Mouse (Mus musculus): Measurements from ENCODE around the gene Tbc1d17. TPM values are rescaled to one million over a fixed set of nuclear protein-coding genes. Genes with fewer than 3 reads are reported as not detected.

Gene Tbc1d17
- polyA plus RNA-seq, 1 experiment from 2014 or later = 71.3 TPM

GRCm38 (mm10) chr7:44828706-44829105 is 20.2 kb downstream of the Tbc1d17 start:
- H3K9ac ChIP-seq = no peak overlapping the region
- H3K27ac ChIP-seq = no peak overlapping the region
- H3K36me3 ChIP-seq = peaks cover 32% of the 10 kb centered on the region
- ATAC-seq = no peak
- WGBS = 90% methylated on average over 5 of the region's 5 CpGs
- no peaks in the 10 kb centered on the region for H3K9me3 ChIP-seq
- H3K27me3 ChIP-seq (replicated peaks) = no peaks in the 10 kb centered on the region
- no peak overlapping the region for H3K4me2 ChIP-seq (replicated peaks)
- H3K4me1 ChIP-seq (replicated peaks) = no peaks in the 10 kb centered on the region
- no peak overlapping the region for H3K4me3 ChIP-seq (replicated peaks)

DNA sequence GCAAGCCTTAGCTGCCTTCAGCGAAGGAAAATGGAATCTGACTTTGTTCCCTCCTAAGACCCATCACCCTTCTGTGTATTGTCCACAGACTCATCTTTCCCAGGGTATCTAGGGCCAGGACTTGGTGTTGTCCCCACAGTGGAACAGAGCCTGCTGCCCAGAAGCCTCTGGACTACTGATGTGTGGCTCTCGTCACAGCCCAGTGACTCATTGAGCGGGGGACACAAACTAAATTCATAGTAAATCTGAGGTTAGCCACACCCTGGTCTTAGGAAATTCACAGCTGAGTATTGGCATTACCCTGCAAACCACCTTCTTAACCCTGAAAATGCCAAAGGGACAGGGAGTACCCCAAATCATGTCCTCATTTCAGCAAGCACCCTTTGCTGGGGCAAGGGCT is 22.1 kb downstream of the Tbc1d17 start:
- Histone ChIP-seq H3K4me2 (replicated peaks) (no peak overlapping the region), H3K9ac (no peak overlapping the region)
- ATAC-seq = no peak

DNA sequence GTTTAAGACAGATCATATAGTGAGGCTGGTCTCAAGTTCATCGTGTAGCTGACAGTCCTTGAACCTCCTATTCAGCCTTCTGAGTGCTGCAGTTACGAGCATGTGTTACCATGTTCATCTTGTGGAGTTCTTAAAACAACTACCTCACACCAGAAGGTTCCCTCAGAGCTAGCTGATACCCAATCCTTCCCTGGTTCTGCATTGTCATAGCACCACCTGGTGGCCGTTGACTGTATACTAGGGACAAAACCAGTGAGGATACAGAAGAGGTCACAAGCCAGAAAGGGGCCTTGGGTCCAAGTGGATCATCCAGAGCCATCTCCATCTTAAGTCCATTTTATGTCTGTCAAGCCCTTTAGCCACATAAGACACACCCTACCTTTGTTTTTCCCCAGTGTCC is 24.0 kb downstream of the Tbc1d17 start:
- Histone ChIP-seq H3K36me3 (peaks cover 16% of the 10 kb centered on the region), H3K4me1 (replicated peaks) (peaks cover 14% of the 10 kb centered on the region; the same call in 1 of the 2 replicates), H3K27me3 (replicated peaks) (no peaks in the 10 kb centered on the region), H3K27ac (no peak overlapping the region), H3K4me2 (replicated peaks) (no peak overlapping the region), H3K9me3 (no peaks in the 10 kb centered on the region), H3K4me3 (replicated peaks) (no peak overlapping the region), H3K9ac (no peak overlapping the region)
- WGBS = 21% methylated on average over 3 of the region's 3 CpGs
- ATAC-seq = peak; percentile 62

More for the DNA sequence above, 22.1 kb downstream of the Tbc1d17 start:
- WGBS = 85% methylated on average over 3 of the region's 3 CpGs
- no peak overlapping the region for H3K27ac ChIP-seq
- peaks cover 32% of the 10 kb centered on the region for H3K36me3 ChIP-seq
- no peaks in the 10 kb centered on the region for H3K9me3 ChIP-seq
- no peaks in the 10 kb centered on the region for H3K27me3 ChIP-seq (replicated peaks)
- H3K4me3 ChIP-seq (replicated peaks) = no peak overlapping the region
- peaks cover 4% of the 10 kb centered on the region; the same call in 1 of the 2 replicates for H3K4me1 ChIP-seq (replicated peaks)

GRCm38 (mm10) chr7:44823409-44823808 is 25.5 kb downstream of the Tbc1d17 start:
- ATAC-seq = no peak
- peaks cover 4% of the 10 kb centered on the region; the same call in 1 of the 2 replicates for H3K36me3 ChIP-seq
- no peak overlapping the region for H3K27ac ChIP-seq
- 38% methylated on average over 7 of the region's 7 CpGs for WGBS
- H3K9me3 ChIP-seq = no peaks in the 10 kb centered on the region
- no peak overlapping the region for H3K4me3 ChIP-seq (replicated peaks)
- no peaks in the 10 kb centered on the region for H3K27me3 ChIP-seq (replicated peaks)
- peaks cover 27% of the 10 kb centered on the region for H3K4me1 ChIP-seq (replicated peaks)
- H3K9ac ChIP-seq = no peak overlapping the region
- H3K4me2 ChIP-seq (replicated peaks) = no peak overlapping the region

- Histone ChIP-seq H3K4me2 (replicated peaks) (no peak overlapping the region), H3K27ac (no peak overlapping the region), H3K9ac (no peak overlapping the region), H3K9me3 (no peaks in the 10 kb centered on the region), H3K36me3 (peaks cover 4% of the 10 kb centered on the region; the same call in 1 of the 2 replicates), H3K27me3 (replicated peaks) (no peaks in the 10 kb centered on the region), H3K4me3 (replicated peaks) (no peak overlapping the region), H3K4me1 (replicated peaks) (peaks cover 38% of the 10 kb centered on the region)
- ATAC-seq = no peak
- WGBS = 84% methylated on average over 7 of the region's 7 CpGs
Observed at GRCm38 (mm10) chr7:44821666-44822448, 27.0 kb downstream of the Tbc1d17 start.

DNA sequence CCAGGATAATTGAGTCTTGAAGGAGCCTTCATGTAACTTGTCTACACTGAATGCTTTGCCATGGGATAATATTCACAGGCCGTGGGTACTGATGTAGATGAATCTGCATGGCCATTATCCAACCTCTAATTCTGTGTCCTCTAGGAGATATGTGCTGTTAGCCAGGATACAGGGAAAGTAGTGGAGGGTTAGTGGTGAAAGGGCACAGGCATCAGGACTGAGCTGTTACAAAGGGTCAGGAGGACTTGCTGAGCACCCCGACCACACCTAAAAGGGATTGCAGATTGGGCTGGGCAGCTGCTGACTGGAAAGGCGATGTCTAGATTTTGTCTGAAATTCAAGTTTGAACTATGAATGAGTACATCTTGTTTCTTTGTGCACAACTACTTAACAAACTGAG is 28.4 kb downstream of the Tbc1d17 start:
- H3K27me3 ChIP-seq (replicated peaks) = no peaks in the 10 kb centered on the region
- peaks cover under 1% of the 10 kb centered on the region; the same call in 1 of the 2 replicates for H3K36me3 ChIP-seq
- no peaks in the 10 kb centered on the region for H3K9me3 ChIP-seq
- no peak overlapping the region for H3K27ac ChIP-seq
- H3K4me1 ChIP-seq (replicated peaks) = peaks cover 38% of the 10 kb centered on the region
- no peak overlapping the region for H3K4me2 ChIP-seq (replicated peaks)
- no peak overlapping the region for H3K9ac ChIP-seq
- H3K4me3 ChIP-seq (replicated peaks) = no peak overlapping the region
- no peak for ATAC-seq
- 75% methylated on average over 3 of the region's 3 CpGs for WGBS

DNA sequence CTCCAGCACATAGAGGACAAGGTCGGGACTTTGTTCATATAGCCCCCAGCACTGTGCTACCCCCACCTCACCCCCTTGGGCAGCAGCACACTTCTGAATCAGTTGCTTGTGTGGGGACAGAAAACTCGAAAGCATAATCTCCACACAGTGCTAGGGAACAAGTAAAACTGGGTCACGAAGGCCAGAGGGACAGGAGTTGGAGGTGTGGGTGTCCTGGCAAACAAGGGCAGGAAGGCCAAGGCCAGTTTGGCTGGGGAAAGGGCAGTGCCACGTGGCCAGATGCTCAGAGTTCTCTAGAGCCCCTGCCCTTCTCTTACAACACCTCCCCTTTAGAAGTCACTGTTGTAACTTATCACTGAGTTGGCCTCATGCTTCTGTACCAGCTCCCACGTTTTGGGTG is 29.0 kb downstream of the Tbc1d17 start:
- H3K27ac ChIP-seq = 0 out of 2 replicates have a peak overlapping the region, but pooled peaks have one; percentile 1
- peak overlapping the region; percentile 64; the same call in 1 of the 2 replicates for H3K4me2 ChIP-seq (replicated peaks)

GRCm38 (mm10) chr7:44819391-44819790 is 29.5 kb downstream of the Tbc1d17 start:
- Histone ChIP-seq H3K36me3 (no peaks in the 10 kb centered on the region), H3K9me3 (no peaks in the 10 kb centered on the region), H3K4me2 (replicated peaks) (peak overlapping the region; percentile 64), H3K9ac (no peak overlapping the region), H3K4me3 (replicated peaks) (peak overlapping the region; percentile 71; the same call in 1 of the 2 replicates), H3K27me3 (replicated peaks) (no peaks in the 10 kb centered on the region), H3K4me1 (replicated peaks) (peaks cover 44% of the 10 kb centered on the region), H3K27ac (0 out of 2 replicates have a peak overlapping the region, but pooled peaks have one; percentile 1)
- 80% methylated on average over 2 of the region's 2 CpGs for WGBS
- no peak for ATAC-seq

More for the DNA sequence above, 29.0 kb downstream of the Tbc1d17 start:
- H3K27me3 ChIP-seq (replicated peaks) = no peaks in the 10 kb centered on the region
- WGBS = 52% methylated on average over 5 of the region's 5 CpGs
- no peak for ATAC-seq
- H3K9ac ChIP-seq = no peak overlapping the region
- no peak overlapping the region for H3K4me3 ChIP-seq (replicated peaks)
- H3K4me1 ChIP-seq (replicated peaks) = peaks cover 42% of the 10 kb centered on the region
- H3K36me3 ChIP-seq = no peaks in the 10 kb centered on the region
- no peaks in the 10 kb centered on the region for H3K9me3 ChIP-seq

GRCm38 (mm10) chr7:44818751-44819235 is 30.1 kb downstream of the Tbc1d17 start:
- peak overlapping the region; percentile 42 for H3K9ac ChIP-seq
- WGBS = 34% methylated on average over 6 of the region's 6 CpGs
- no peaks in the 10 kb centered on the region for H3K36me3 ChIP-seq
- H3K4me3 ChIP-seq (replicated peaks) = peak overlapping the region; percentile 71
- H3K27me3 ChIP-seq (replicated peaks) = no peaks in the 10 kb centered on the region
- ATAC-seq = no peak
- H3K27ac ChIP-seq = 0 out of 2 replicates have a peak overlapping the region, but pooled peaks have one; percentile 96
- peak overlapping the region; percentile 64 for H3K4me2 ChIP-seq (replicated peaks)
- H3K9me3 ChIP-seq = no peaks in the 10 kb centered on the region
- H3K4me1 ChIP-seq (replicated peaks) = peaks cover 44% of the 10 kb centered on the region

DNA sequence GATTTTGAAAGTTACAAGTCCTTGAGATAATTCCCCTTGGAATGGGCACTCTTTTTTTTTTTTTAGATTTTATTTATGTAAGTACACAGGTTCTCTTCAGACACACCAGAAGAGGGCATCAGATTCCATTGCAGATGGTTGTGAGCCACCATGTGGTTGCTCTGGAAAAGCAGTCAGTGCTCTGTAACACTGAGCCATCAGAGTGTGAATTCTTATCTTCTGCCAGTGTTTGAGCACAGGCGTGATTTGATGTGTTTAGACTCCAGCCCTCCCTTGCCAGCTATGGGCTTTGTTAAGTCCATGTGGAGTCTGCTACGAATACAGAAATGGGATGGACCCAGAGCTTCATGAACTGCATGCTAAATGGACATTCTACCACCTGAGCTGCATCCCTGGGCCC is 30.7 kb downstream of the Tbc1d17 start:
- H3K4me2 ChIP-seq (replicated peaks) = peak overlapping the region; percentile 64
- WGBS = 16% methylated on average over 2 of the region's 2 CpGs
- H3K9ac ChIP-seq = peak overlapping the region; percentile 42; the same call in 1 of the 2 replicates
- H3K9me3 ChIP-seq = no peaks in the 10 kb centered on the region
- H3K27ac ChIP-seq = peak overlapping the region; percentile 96
- no peak for ATAC-seq
- peak overlapping the region; percentile 71 for H3K4me3 ChIP-seq (replicated peaks)
- H3K36me3 ChIP-seq = no peaks in the 10 kb centered on the region
- peaks cover 43% of the 10 kb centered on the region for H3K4me1 ChIP-seq (replicated peaks)
- no peaks in the 10 kb centered on the region for H3K27me3 ChIP-seq (replicated peaks)

DNA sequence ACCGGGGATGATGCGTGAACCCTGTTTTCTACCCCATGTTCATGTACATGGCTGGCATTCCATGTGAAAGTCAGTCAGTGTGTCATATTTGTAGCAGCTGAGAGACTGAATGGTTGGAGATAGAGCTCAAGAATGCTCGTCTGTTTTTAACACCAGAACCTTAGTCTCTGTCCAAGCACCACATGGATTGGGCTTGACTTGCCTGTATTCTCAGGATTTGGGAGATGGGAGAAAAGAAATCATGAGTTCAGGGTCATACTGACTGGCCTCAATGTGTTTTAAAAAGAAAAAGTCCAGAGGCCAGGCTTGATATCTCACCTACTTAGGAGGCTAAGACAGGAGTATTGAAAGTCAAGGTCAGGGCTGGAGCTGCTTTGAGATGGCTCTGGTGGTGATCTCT is 31.4 kb downstream of the Tbc1d17 start:
- H3K4me1 ChIP-seq (replicated peaks) = peaks cover 40% of the 10 kb centered on the region
- ATAC-seq = no peak
- H3K4me3 ChIP-seq (replicated peaks) = peak overlapping the region; percentile 71
- WGBS = 17% methylated on average over 3 of the region's 3 CpGs
- H3K36me3 ChIP-seq = no peaks in the 10 kb centered on the region
- H3K9ac ChIP-seq = peak overlapping the region; percentile 86
- peak overlapping the region; percentile 96 for H3K27ac ChIP-seq
- no peaks in the 10 kb centered on the region for H3K9me3 ChIP-seq
- peak overlapping the region; percentile 64 for H3K4me2 ChIP-seq (replicated peaks)
- H3K27me3 ChIP-seq (replicated peaks) = no peaks in the 10 kb centered on the region

GRCm38 (mm10) chr7:44816470-44817021 is 32.3 kb downstream of the Tbc1d17 start, which contains the start of gene Atf5:
Gene Atf5 (minus strand): TSS chr7:44816658.
- Histone ChIP-seq H3K4me1 (replicated peaks) (peaks cover 37% of the 10 kb centered on the region), H3K9me3 (no peaks in the 10 kb centered on the region), H3K27ac (peak within 1 kb of the TSS; percentile 96), H3K4me2 (replicated peaks) (peak within 1 kb of the TSS; percentile 64), H3K36me3 (0 out of 2 replicates have a peak, but pooled peaks cover 1% of the 10 kb centered on the region), H3K4me3 (replicated peaks) (peak within 1 kb of the TSS; percentile 71), H3K9ac (peak within 1 kb of the TSS; percentile 86), H3K27me3 (replicated peaks) (no peaks in the 10 kb centered on the region)
- WGBS = under 1% methylated on average over 57 of the region's 57 CpGs
- peak; percentile 60 for ATAC-seq

All from intestine, embryonic 15.5 days (tissue).